Mouse (Mus musculus) heart, adult 8-10 months (tissue): Measurements from ENCODE around the gene Ctnnd2. TPM values are rescaled to one million over a fixed set of nuclear protein-coding genes. Genes with fewer than 3 reads are reported as not detected.
A peak's percentile ranks its signal among the peaks of the same experiment; 100 is the strongest.

Source experiments
- DNase-seq: peaks from one replicate; pipeline ENCODE4 v3.0.0; 2022; ENCODE audit warnings: low spot score
- total RNA-seq, 4 experiments: library from RNA; stranded (reverse); gene quantifications; 2 replicates each; pipeline ENCODE4 v1.2.4; 2022

The Ctnnd2 gene
- total RNA-seq, 4 experiments from 2014 or later = 0.35 to 0.91 (median 0.54) TPM

- no peak for DNase-seq
Observed at GRCm38 (mm10) chr15:30384386-30384785, 212.0 kb downstream of the Ctnnd2 start.

GRCm38 (mm10) chr15:30386489-30386888 lies 214.1 kb downstream of the Ctnnd2 start:
- no peak for DNase-seq

- DNase-seq = no peak
Observed at GRCm38 (mm10) chr15:30387244-30387643, 214.9 kb downstream of the Ctnnd2 start.

GRCm38 (mm10) chr15:30401111-30401510 lies 228.7 kb downstream of the Ctnnd2 start:
- DNase-seq = no peak

GRCm38 (mm10) chr15:30406254-30406653 lies 233.9 kb downstream of the Ctnnd2 start:
- no peak for DNase-seq

- DNase-seq = no peak
Observed at GRCm38 (mm10) chr15:30423146-30423545, 250.8 kb downstream of the Ctnnd2 start.

- no peak for DNase-seq
Observed at GRCm38 (mm10) chr15:30424290-30424689, 251.9 kb downstream of the Ctnnd2 start.

- peak; percentile 2 for DNase-seq
Observed at GRCm38 (mm10) chr15:30427342-30427741, 254.9 kb downstream of the Ctnnd2 start.

GRCm38 (mm10) chr15:30439045-30439444 lies 266.7 kb downstream of the Ctnnd2 start:
- DNase-seq = no peak

GRCm38 (mm10) chr15:30450765-30451164 lies 278.4 kb downstream of the Ctnnd2 start:
- no peak for DNase-seq

- DNase-seq = no peak
Observed at GRCm38 (mm10) chr15:30451921-30452320, 279.5 kb downstream of the Ctnnd2 start.

GRCm38 (mm10) chr15:30457541-30458250 lies 285.3 kb downstream of the Ctnnd2 start:
- no peak for DNase-seq

- DNase-seq = no peak
Observed at GRCm38 (mm10) chr15:30458671-30459070, 286.3 kb downstream of the Ctnnd2 start.

- no peak for DNase-seq
Observed at GRCm38 (mm10) chr15:30460341-30461125, 288.1 kb downstream of the Ctnnd2 start.

- no peak for DNase-seq
Observed at GRCm38 (mm10) chr15:30462804-30463423, 290.5 kb downstream of the Ctnnd2 start.

GRCm38 (mm10) chr15:30463471-30464047 lies 291.2 kb downstream of the Ctnnd2 start:
- DNase-seq = no peak

- DNase-seq = no peak
Observed at GRCm38 (mm10) chr15:30466950-30467543, 294.7 kb downstream of the Ctnnd2 start.

GRCm38 (mm10) chr15:30468773-30469172 lies 296.4 kb downstream of the Ctnnd2 start:
- DNase-seq = no peak

- no peak for DNase-seq
Observed at GRCm38 (mm10) chr15:30471280-30471966, 299.0 kb downstream of the Ctnnd2 start.

GRCm38 (mm10) chr15:30480676-30481075 lies 308.3 kb downstream of the Ctnnd2 start:
- DNase-seq = no peak

- no peak for DNase-seq
Observed at GRCm38 (mm10) chr15:30506476-30506875, 334.1 kb downstream of the Ctnnd2 start.
